Mouse (Mus musculus): Measurements from ENCODE around the gene Ddb1. TPM values are rescaled to one million over a fixed set of nuclear protein-coding genes. Genes with fewer than 3 reads are reported as not detected.

The Ddb1 gene
- polyA plus RNA-seq, 1 experiment = 123 TPM

GRCm38 (mm10) chr19:10590301-10590700 is 14.8 kb upstream of the Ddb1 start:
- H3K4me1 ChIP-seq (ENCODE audit: control insufficient read depth, insufficient read depth, low read length) = no peaks in the 10 kb centered on the region
- peaks cover 2% of the 10 kb centered on the region; the same call in 1 of the 2 replicates for H3K36me3 ChIP-seq (ENCODE audit: control insufficient read depth, insufficient read depth, low read length)
- 55% methylated on average over 3 of the region's 3 CpGs for WGBS
- no peak overlapping the region for H3K27ac ChIP-seq (ENCODE audit: insufficient read depth, low read depth, low read length)
- no peak overlapping the region for H3K4me3 ChIP-seq (ENCODE audit: insufficient read depth, low read depth, low read length)
- no peak for DNase-seq
- no peaks in the 10 kb centered on the region for H3K27me3 ChIP-seq (replicated peaks; ENCODE audit: control insufficient read depth, insufficient read depth, low read length)
- no peak for TF ChIP-seq CTCF (conservative IDR thresholded peaks at IDR 0.05; ENCODE audit: insufficient read depth, insufficient read length, low read depth, low read length)
- no peak for TF ChIP-seq POLR2A (IDR thresholded peaks at IDR 0.05; ENCODE audit: low read depth, low read length)

GRCm38 (mm10) chr19:10591659-10592377 is 13.3 kb upstream of the Ddb1 start:
- H3K4me3 ChIP-seq (ENCODE audit: insufficient read depth, low read depth, low read length) = no peak overlapping the region
- no peaks in the 10 kb centered on the region for H3K4me1 ChIP-seq (ENCODE audit: control insufficient read depth, insufficient read depth, low read length)
- 84% methylated on average over 6 of the region's 6 CpGs for WGBS
- no peaks in the 10 kb centered on the region for H3K27me3 ChIP-seq (replicated peaks; ENCODE audit: control insufficient read depth, insufficient read depth, low read length)
- H3K27ac ChIP-seq (ENCODE audit: insufficient read depth, low read depth, low read length) = no peak overlapping the region
- peaks cover 2% of the 10 kb centered on the region; the same call in 1 of the 2 replicates for H3K36me3 ChIP-seq (ENCODE audit: control insufficient read depth, insufficient read depth, low read length)
- no peak for TF ChIP-seq CTCF (conservative IDR thresholded peaks at IDR 0.05; ENCODE audit: insufficient read depth, insufficient read length, low read depth, low read length)
- no peak for TF ChIP-seq POLR2A (IDR thresholded peaks at IDR 0.05; ENCODE audit: low read depth, low read length)
- no peak for DNase-seq

GRCm38 (mm10) chr19:10598188-10598587 is 6.9 kb upstream of the Ddb1 start:
- Histone ChIP-seq H3K27ac (ENCODE audit: insufficient read depth, low read depth, low read length) (no peak overlapping the region), H3K27me3 (replicated peaks; ENCODE audit: control insufficient read depth, insufficient read depth, low read length) (no peaks in the 10 kb centered on the region), H3K4me3 (ENCODE audit: insufficient read depth, low read depth, low read length) (no peak overlapping the region), H3K4me1 (ENCODE audit: control insufficient read depth, insufficient read depth, low read length) (0 out of 2 replicates have a peak, but pooled peaks cover 5% of the 10 kb centered on the region), H3K36me3 (ENCODE audit: control insufficient read depth, insufficient read depth, low read length) (no peaks in the 10 kb centered on the region; the same call in 1 of the 2 replicates)
- TF ChIP-seq POLR2A (IDR thresholded peaks at IDR 0.05; ENCODE audit: low read depth, low read length) = no peak
- peak; percentile 48 for TF ChIP-seq CTCF (conservative IDR thresholded peaks at IDR 0.05; ENCODE audit: insufficient read depth, insufficient read length, low read depth, low read length)
- 35% methylated on average over 3 of the region's 3 CpGs for WGBS
- DNase-seq = peak; percentile 34

- Histone ChIP-seq H3K27me3 (replicated peaks; ENCODE audit: control insufficient read depth, insufficient read depth, low read length) (no peaks in the 10 kb centered on the region), H3K4me3 (ENCODE audit: insufficient read depth, low read depth, low read length) (no peak overlapping the region), H3K4me1 (ENCODE audit: control insufficient read depth, insufficient read depth, low read length) (peaks cover 7% of the 10 kb centered on the region; the same call in 1 of the 2 replicates), H3K27ac (ENCODE audit: insufficient read depth, low read depth, low read length) (no peak overlapping the region), H3K36me3 (ENCODE audit: control insufficient read depth, insufficient read depth, low read length) (no peaks in the 10 kb centered on the region; the same call in 1 of the 2 replicates)
- no peak for DNase-seq
- WGBS = 94% methylated on average over 2 of the region's 2 CpGs
- TF ChIP-seq CTCF (conservative IDR thresholded peaks at IDR 0.05; ENCODE audit: insufficient read depth, insufficient read length, low read depth, low read length) (no peak), POLR2A (IDR thresholded peaks at IDR 0.05; ENCODE audit: low read depth, low read length) (no peak)
Measured at GRCm38 (mm10) chr19:10599648-10600047, 5.5 kb upstream of the Ddb1 start.

GRCm38 (mm10) chr19:10602247-10602769 is 2.8 kb upstream of the Ddb1 start:
- peaks cover 13% of the 10 kb centered on the region; the same call in 1 of the 2 replicates for H3K4me1 ChIP-seq (ENCODE audit: control insufficient read depth, insufficient read depth, low read length)
- peak overlapping the region; percentile 44 for H3K4me3 ChIP-seq (ENCODE audit: insufficient read depth, low read depth, low read length)
- H3K27ac ChIP-seq (ENCODE audit: insufficient read depth, low read depth, low read length) = peak overlapping the region; percentile 52
- DNase-seq = no peak
- TF ChIP-seq CTCF (conservative IDR thresholded peaks at IDR 0.05; ENCODE audit: insufficient read depth, insufficient read length, low read depth, low read length) (no peak), POLR2A (IDR thresholded peaks at IDR 0.05; ENCODE audit: low read depth, low read length) (no peak)
- H3K27me3 ChIP-seq (replicated peaks; ENCODE audit: control insufficient read depth, insufficient read depth, low read length) = no peaks in the 10 kb centered on the region
- no peaks in the 10 kb centered on the region for H3K36me3 ChIP-seq (ENCODE audit: control insufficient read depth, insufficient read depth, low read length)
- WGBS = 6% methylated on average over 6 of the region's 6 CpGs

- peak; percentile 94 for DNase-seq
- 2% methylated on average over 9 of the region's 9 CpGs for WGBS
- Histone ChIP-seq H3K27me3 (replicated peaks; ENCODE audit: control insufficient read depth, insufficient read depth, low read length) (no peaks in the 10 kb centered on the region), H3K27ac (ENCODE audit: insufficient read depth, low read depth, low read length) (peak overlapping the region; percentile 52), H3K4me1 (ENCODE audit: control insufficient read depth, insufficient read depth, low read length) (peaks cover 13% of the 10 kb centered on the region; the same call in 1 of the 2 replicates), H3K4me3 (ENCODE audit: insufficient read depth, low read depth, low read length) (peak overlapping the region; percentile 75), H3K36me3 (ENCODE audit: control insufficient read depth, insufficient read depth, low read length) (no peaks in the 10 kb centered on the region; the same call in 1 of the 2 replicates)
- TF ChIP-seq POLR2A (IDR thresholded peaks at IDR 0.05; ENCODE audit: low read depth, low read length) = no peak
- TF ChIP-seq CTCF (conservative IDR thresholded peaks at IDR 0.05; ENCODE audit: insufficient read depth, insufficient read length, low read depth, low read length) = peak; percentile 95
Measured at GRCm38 (mm10) chr19:10602787-10603186, 2.3 kb upstream of the Ddb1 start.
